Mouse (Mus musculus) MN1 (cell line): ENCODE data around the gene Plxna3.

Source experiments
- DNase-seq: peaks from one replicate; pipeline ENCODE4 v3.0.0-alpha.2; 2016; ENCODE audit warnings: low spot score

Gene Plxna3

GRCm38 (mm10) chrX:74368209-74368909 lies 39.5 kb downstream of the Plxna3 start:
- DNase-seq = peak; percentile 73

DNA sequence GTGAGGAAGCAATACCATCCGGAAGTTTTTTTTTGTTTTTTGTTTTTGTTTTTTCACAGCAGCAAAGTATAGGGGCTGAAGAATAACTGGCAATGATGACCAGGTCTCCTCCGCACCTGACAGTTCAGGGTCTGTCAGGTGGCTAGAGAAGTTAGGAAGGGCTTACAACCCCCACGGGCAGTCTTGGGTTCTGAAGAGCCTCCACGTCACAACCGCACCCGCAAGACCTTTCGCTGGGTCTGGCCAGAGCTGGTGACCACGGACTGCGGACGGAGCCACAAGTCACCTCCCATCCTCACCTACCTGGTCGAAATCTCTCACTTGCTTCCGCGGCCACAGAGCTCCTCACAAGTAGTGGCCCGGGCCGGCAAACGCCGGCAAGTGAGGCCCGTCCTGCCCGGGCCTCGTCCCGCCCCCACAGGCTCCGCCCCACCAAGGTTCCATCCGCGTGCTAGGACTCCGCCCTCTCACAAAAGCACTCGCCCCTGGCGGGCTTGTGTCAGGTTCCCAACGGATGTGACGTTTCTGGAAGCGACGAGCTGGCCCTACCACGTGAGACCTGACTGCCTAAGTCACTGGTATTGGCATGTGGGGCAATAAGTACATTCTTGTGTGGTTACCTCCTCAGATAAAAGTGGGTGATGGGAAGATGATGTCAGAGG lies 44.2 kb downstream of the Plxna3 start, which contains the start of the genes Ubl4a and Slc10a3:
Ubl4a (minus strand) TSS at position 331 of the 662 bp plus-strand sequence.
Slc10a3 (minus strand) TSS at position 462 of the 662 bp plus-strand sequence.
- peak; percentile 91 for DNase-seq

DNA sequence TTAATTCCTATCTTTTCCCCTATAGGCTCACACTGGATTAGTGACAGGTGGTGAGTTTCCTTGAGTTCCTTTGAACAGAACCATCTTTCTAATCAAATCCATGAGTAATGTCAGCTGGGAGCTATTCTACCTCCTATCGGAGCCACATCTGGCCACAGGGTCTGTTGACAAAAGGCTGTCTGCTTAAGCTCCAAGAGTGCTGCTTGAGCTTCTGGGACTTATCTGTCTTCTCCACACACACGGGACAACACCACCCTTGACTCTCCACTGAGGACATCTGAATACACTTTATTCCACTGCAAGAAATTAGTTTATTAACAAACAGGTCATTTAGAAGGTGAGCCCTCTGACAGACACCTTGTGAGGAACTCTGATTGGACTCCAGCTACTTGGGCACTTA lies 55.6 kb downstream of the Plxna3 start:
- no peak for DNase-seq

DNA sequence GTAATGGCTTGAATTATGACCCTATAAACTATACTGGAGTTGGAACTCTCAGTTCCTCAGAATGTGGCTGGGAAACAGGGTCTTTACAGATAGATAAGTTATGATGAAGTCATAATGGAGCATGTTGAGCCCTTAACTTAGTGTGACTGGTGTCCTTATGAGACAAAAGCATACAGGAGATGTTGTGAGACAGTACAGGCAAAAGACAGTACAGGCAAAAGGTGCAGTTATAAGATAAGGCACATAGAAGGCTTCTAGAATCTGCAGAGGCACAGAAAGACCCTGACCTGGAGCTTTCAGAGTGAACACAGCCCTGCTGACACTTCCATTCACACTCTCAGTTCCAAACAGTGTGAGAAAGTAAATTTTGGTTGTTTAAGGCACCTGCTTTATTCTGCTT lies 59.3 kb downstream of the Plxna3 start:
- DNase-seq = no peak

GRCm38 (mm10) chrX:74392535-74393443 lies 63.9 kb downstream of the Plxna3 start, which contains the start of the genes Fam3a and Ikbkg:
Gene Fam3a (minus strand): TSS chrX:74393272.
Gene Ikbkg (plus strand): TSS chrX:74393290.
- peak; percentile 91 for DNase-seq
